Mouse (Mus musculus): ENCODE data around the gene Psmc6. TPM values are rescaled to one million over a fixed set of nuclear protein-coding genes. Genes with fewer than 3 reads are reported as not detected.

The Psmc6 gene
- total RNA-seq (2012; rRNA removed), result 79.0 and 85.7 TPM in 2 replicates

- Histone ChIP-seq H3K9ac (ENCODE audit: insufficient read depth, low read depth, low read length, poor library complexity, severe bottlenecking) (peak within 1 kb of the TSS; percentile 98), H3K36me3 (ENCODE audit: control insufficient read depth, insufficient read depth, low read length, poor library complexity, severe bottlenecking) (peaks cover 4% of the 10 kb centered on the region; the same call in 1 of the 2 replicates), H3K4me1 (ENCODE audit: control insufficient read depth in 2 of 2, insufficient read depth in 2 of 2, low read length in 2 of 2, poor library complexity in 1 of 2) (peaks cover 0 to 2% of the 10 kb centered on the region in 2 experiments; a peak in 2 of 4 replicates), H3K27ac (ENCODE audit: insufficient read depth, low read depth, low read length, poor library complexity, severe bottlenecking) (peak within 1 kb of the TSS; percentile 70), H3K4me3 (ENCODE audit: insufficient read depth in 1 of 2, low read depth in 1 of 2, low read length in 2 of 2, poor library complexity in 1 of 2, severe bottlenecking in 1 of 2) (peak within 1 kb of the TSS; percentile 94 to 96), H3K9me3 (ENCODE audit: control insufficient read depth, insufficient read depth, low read depth, low read length) (no peaks in the 10 kb centered on the region)
- in situ Hi-C loops (cut with MboI; ENCODE audit: low sequenced_read_pairs in 2 of 2, unreplicated experiment in 2 of 2), result no loop called here
- DNase-seq (ENCODE audit: low read depth, low spot score), result peak; percentile 85
- no peak for TF ChIP-seq ZNF384 (IDR thresholded peaks at IDR 0.05; ENCODE audit: low read depth, low read length)
- TF ChIP-seq ZC3H11A (IDR thresholded peaks at IDR 0.05; ENCODE audit: borderline replicate concordance, low read depth, low read length), result no peak
- TF ChIP-seq CHD2 (IDR thresholded peaks at IDR 0.05; ENCODE audit: low read depth, low read length), result 0 out of 2 replicates have a peak, but pooled peaks have one; percentile 21
- TF ChIP-seq HCFC1 (IDR thresholded peaks at IDR 0.05; ENCODE audit: borderline replicate concordance, insufficient read depth, low read length), result peak; percentile 67; the same call in 1 of the 2 replicates
- TF ChIP-seq MAFK (IDR thresholded peaks at IDR 0.05; ENCODE audit: insufficient read depth, low read depth, low read length), result no peak
Measured at GRCm38 (mm10) chr14:45329589-45330181, at the start of gene Psmc6. Gene Psmc6, plus strand, starts transcription at chr14:45329788.

- in situ Hi-C loops (cut with MboI; ENCODE audit: low sequenced_read_pairs in 2 of 2, unreplicated experiment in 2 of 2), result no loop called here
- TF ChIP-seq ZC3H11A (IDR thresholded peaks at IDR 0.05; ENCODE audit: borderline replicate concordance, low read depth, low read length) (no peak), MAFK (IDR thresholded peaks at IDR 0.05; ENCODE audit: insufficient read depth, low read depth, low read length) (no peak), HCFC1 (IDR thresholded peaks at IDR 0.05; ENCODE audit: borderline replicate concordance, insufficient read depth, low read length) (no peak), CHD2 (IDR thresholded peaks at IDR 0.05; ENCODE audit: low read depth, low read length) (no peak), ZNF384 (IDR thresholded peaks at IDR 0.05; ENCODE audit: low read depth, low read length) (no peak)
Measured at GRCm38 (mm10) chr14:45282066-45282465, 47.5 kb upstream of the Psmc6 start.

GRCm38 (mm10) chr14:45291608-45292007, 38.0 kb upstream of the Psmc6 start:
- DNase-seq (ENCODE audit: low read depth, low spot score), result no peak
- H3K27ac ChIP-seq (ENCODE audit: insufficient read depth, low read depth, low read length, poor library complexity, severe bottlenecking), result no peak overlapping the region
- no peaks in the 10 kb centered on the region for H3K9me3 ChIP-seq (ENCODE audit: control insufficient read depth, insufficient read depth, low read depth, low read length)
- in situ Hi-C loops (cut with MboI; ENCODE audit: low sequenced_read_pairs in 2 of 2, unreplicated experiment in 2 of 2), result no loop called here
- H3K36me3 ChIP-seq (ENCODE audit: control insufficient read depth, insufficient read depth, low read length, poor library complexity, severe bottlenecking), result peaks cover 7% of the 10 kb centered on the region
- no peaks in the 10 kb centered on the region; a peak in 1 of 4 replicates for H3K4me1 ChIP-seq (ENCODE audit: control insufficient read depth in 2 of 2, insufficient read depth in 2 of 2, low read length in 2 of 2, poor library complexity in 1 of 2)
- H3K9ac ChIP-seq (ENCODE audit: insufficient read depth, low read depth, low read length, poor library complexity, severe bottlenecking), result no peak overlapping the region
- TF ChIP-seq MAFK (IDR thresholded peaks at IDR 0.05; ENCODE audit: insufficient read depth, low read depth, low read length) (no peak), HCFC1 (IDR thresholded peaks at IDR 0.05; ENCODE audit: borderline replicate concordance, insufficient read depth, low read length) (no peak), ZNF384 (IDR thresholded peaks at IDR 0.05; ENCODE audit: low read depth, low read length) (no peak), ZC3H11A (IDR thresholded peaks at IDR 0.05; ENCODE audit: borderline replicate concordance, low read depth, low read length) (no peak), CHD2 (IDR thresholded peaks at IDR 0.05; ENCODE audit: low read depth, low read length) (no peak)
- no peak overlapping the region for H3K4me3 ChIP-seq (ENCODE audit: insufficient read depth in 1 of 2, low read depth in 1 of 2, low read length in 2 of 2, poor library complexity in 1 of 2, severe bottlenecking in 1 of 2)

More at GRCm38 (mm10) chr14:45282066-45282465, 47.5 kb upstream of the Psmc6 start:
- Histone ChIP-seq H3K9me3 (ENCODE audit: control insufficient read depth, insufficient read depth, low read depth, low read length) (no peaks in the 10 kb centered on the region), H3K4me1 (ENCODE audit: control insufficient read depth in 2 of 2, insufficient read depth in 2 of 2, low read length in 2 of 2, poor library complexity in 1 of 2) (no peaks in the 10 kb centered on the region), H3K36me3 (ENCODE audit: control insufficient read depth, insufficient read depth, low read length, poor library complexity, severe bottlenecking) (no peaks in the 10 kb centered on the region), H3K9ac (ENCODE audit: insufficient read depth, low read depth, low read length, poor library complexity, severe bottlenecking) (no peak overlapping the region), H3K27ac (ENCODE audit: insufficient read depth, low read depth, low read length, poor library complexity, severe bottlenecking) (no peak overlapping the region), H3K4me3 (ENCODE audit: insufficient read depth in 1 of 2, low read depth in 1 of 2, low read length in 2 of 2, poor library complexity in 1 of 2, severe bottlenecking in 1 of 2) (no peak overlapping the region)
- no peak for DNase-seq (ENCODE audit: low read depth, low spot score)

- Histone ChIP-seq H3K4me1 (ENCODE audit: control insufficient read depth in 2 of 2, insufficient read depth in 2 of 2, low read length in 2 of 2, poor library complexity in 1 of 2) (no peaks in the 10 kb centered on the region), H3K9me3 (ENCODE audit: control insufficient read depth, insufficient read depth, low read depth, low read length) (no peaks in the 10 kb centered on the region), H3K27ac (ENCODE audit: insufficient read depth, low read depth, low read length, poor library complexity, severe bottlenecking) (no peak overlapping the region), H3K4me3 (ENCODE audit: insufficient read depth in 1 of 2, low read depth in 1 of 2, low read length in 2 of 2, poor library complexity in 1 of 2, severe bottlenecking in 1 of 2) (no peak overlapping the region), H3K9ac (ENCODE audit: insufficient read depth, low read depth, low read length, poor library complexity, severe bottlenecking) (no peak overlapping the region), H3K36me3 (ENCODE audit: control insufficient read depth, insufficient read depth, low read length, poor library complexity, severe bottlenecking) (peaks cover 8% of the 10 kb centered on the region)
- in situ Hi-C loops (cut with MboI; ENCODE audit: low sequenced_read_pairs in 2 of 2, unreplicated experiment in 2 of 2), result no loop called here
- no peak for DNase-seq (ENCODE audit: low read depth, low spot score)
- TF ChIP-seq MAFK (IDR thresholded peaks at IDR 0.05; ENCODE audit: insufficient read depth, low read depth, low read length) (no peak), CHD2 (IDR thresholded peaks at IDR 0.05; ENCODE audit: low read depth, low read length) (no peak), ZC3H11A (IDR thresholded peaks at IDR 0.05; ENCODE audit: borderline replicate concordance, low read depth, low read length) (no peak), HCFC1 (IDR thresholded peaks at IDR 0.05; ENCODE audit: borderline replicate concordance, insufficient read depth, low read length) (no peak), ZNF384 (IDR thresholded peaks at IDR 0.05; ENCODE audit: low read depth, low read length) (no peak)
Measured at GRCm38 (mm10) chr14:45303939-45304338, 25.6 kb upstream of the Psmc6 start.

All from ES-E14 (cell line).